Mouse (Mus musculus) urinary bladder, adult 2 months (tissue): ENCODE measurements around the gene Plk5. TPM values are rescaled to one million over a fixed set of nuclear protein-coding genes. Genes with fewer than 3 reads are reported as not detected.
"Not testable (repeated sequence)": the region's sequence is repeated elsewhere in the genome, so short reads cannot be mapped to it uniquely, and the experiment has no call there.

Experiments used
- DNase-seq: peaks from one replicate; pipeline ENCODE4 v3.0.0; 2022; ENCODE audit warnings: low spot score
- polyA plus RNA-seq: library from polyadenylated mRNA; depleted of rRNA; stranded (reverse); fragments of >200 nt; gene quantifications from 2 replicates; pipeline ENCODE4 v1.2.3, GENCODE M21; 2012

Plk5 gene
- polyA plus RNA-seq, 1 experiment: 6.4 TPM

DNA sequence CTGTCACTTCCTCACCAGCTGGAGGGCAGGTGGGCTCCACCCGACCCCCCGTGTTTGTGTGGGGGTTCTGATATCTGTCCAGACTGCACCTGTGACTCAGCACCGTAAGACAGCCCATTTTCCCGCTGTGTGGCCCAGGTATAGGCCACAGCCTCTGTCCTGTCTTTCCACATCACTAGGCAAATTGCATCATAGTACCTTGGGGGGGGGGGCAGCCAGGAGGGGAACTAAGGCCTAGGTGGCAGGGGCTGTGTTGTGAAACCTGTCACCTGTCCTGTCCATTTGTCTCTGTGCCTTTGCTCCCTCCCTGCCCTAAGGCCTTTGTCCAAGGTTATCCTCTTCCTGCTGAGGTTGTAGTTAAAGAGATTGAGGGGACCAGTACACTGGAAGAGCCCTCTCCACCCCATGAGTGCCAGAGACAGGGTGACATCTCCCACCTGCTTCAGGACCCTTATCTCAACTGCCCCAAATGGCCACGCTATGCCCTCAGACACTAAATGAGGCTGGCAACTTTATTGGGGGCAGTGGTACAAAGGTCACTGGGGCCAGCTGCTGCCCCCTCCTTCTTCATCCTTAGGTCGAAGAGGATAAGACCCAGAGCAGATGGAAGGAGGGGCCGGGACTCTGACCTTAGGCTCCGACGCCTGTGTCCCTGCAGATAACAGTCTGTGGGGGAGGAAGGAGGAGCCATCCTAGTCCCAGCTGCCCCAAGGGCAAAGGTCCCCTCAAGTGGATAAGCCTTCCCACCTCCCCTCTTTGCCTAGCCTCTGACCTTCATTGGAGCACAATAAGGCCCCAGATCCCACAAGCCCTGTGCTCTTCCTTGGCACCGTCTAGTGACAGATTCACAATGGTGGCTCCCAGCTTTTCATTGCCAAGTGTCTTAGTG, 24.4 kb upstream of the Plk5 start:
- no peak for DNase-seq

DNA sequence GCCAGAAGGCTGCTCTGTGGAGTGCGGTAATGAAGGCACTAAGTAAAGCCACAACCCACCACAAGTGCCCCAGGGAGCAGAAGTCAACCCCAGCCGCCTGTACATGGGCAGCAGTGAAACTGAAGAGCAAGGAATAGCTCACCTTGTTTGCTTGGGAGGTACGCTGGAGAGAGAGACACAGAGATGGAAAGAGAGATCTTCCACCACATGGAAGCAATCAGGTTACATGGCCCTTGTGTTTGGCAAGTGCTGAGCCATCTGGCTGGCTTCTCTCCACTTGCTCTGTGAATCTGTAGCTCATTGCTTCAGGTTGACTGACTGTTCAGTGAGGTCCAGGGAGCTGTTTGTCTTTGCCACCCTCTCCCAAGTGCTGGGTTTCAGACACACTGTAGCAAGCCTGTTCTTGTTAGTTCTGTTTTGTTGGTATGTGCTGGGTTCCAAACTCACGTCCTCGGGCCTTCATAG, 23.7 kb upstream of the Plk5 start:
- DNase-seq: no peak

GRCm38 (mm10) chr10:80336263-80336662, 20.0 kb upstream of the Plk5 start:
- DNase-seq: no peak

GRCm38 (mm10) chr10:80339941-80340750, 16.1 kb upstream of the Plk5 start:
- peak; percentile 85 for DNase-seq

GRCm38 (mm10) chr10:80341026-80341425, 15.2 kb upstream of the Plk5 start:
- DNase-seq: no peak

GRCm38 (mm10) chr10:80341491-80342304, 14.6 kb upstream of the Plk5 start:
- no peak for DNase-seq

GRCm38 (mm10) chr10:80342305-80342748, 13.9 kb upstream of the Plk5 start:
- DNase-seq: no peak

DNA sequence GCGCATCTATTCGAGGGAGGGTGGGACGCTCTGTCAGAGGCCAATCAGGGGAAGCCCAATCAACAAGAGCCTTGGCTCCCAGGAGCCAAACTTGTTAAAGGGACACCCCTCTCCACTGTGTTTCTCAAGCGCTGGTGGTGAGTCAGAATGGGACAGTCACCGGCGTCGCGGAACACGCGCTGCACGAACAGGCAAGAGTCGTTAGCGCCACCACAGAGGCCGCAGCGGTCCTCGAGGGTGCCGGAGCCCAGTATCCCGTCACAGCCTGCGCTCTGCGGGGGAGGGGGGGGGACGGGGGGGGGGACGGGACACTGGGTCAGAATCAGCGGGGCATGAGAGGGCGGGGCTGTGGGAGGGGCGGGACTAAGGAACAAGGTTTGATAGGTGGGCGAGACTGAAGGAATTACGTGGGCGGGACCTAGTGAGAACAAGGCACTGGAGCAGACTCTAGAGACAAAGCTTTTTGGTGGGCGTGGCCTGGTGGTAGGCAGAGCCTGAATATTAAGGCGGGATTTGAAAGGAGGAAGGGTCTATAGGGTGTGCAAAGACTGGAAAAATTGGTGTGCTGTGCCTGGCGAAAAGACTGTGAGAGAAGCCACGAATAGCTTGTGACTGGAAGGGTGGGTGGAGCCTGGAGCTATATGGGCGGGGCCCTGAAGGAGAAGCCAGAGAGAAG, 13.4 kb upstream of the Plk5 start:
- DNase-seq: no peak

- no peak for DNase-seq
Observed at GRCm38 (mm10) chr10:80343425-80343895, 12.8 kb upstream of the Plk5 start.

DNA sequence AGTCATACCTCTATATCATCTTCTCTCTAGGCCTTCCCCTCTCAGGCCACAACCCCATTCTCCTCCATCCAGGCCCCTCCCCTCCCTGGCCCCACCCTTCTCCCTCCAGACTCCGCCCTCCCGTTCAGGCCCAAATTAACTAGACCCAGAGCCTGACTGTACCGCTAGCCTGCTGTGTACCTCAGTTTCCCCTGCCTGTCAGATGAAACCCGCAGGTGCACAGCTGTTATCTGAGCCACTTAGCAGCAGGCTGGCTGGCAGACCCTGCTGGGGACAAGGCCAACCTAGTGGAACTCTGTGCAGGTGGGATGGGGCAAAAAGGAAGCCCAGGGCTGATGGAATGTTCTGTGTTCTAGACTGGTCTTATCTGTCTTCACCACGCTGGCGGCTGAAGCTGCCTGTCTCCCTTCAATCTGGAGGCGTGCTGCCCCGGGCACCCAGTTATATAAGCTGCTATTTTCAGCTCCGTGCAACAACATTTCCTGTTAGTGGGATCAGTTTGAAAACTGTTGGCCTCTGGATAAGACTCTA, 12.1 kb upstream of the Plk5 start:
- no peak for DNase-seq

GRCm38 (mm10) chr10:80345122-80345521, 11.1 kb upstream of the Plk5 start:
- peak; percentile 53 for DNase-seq

- not testable (repeated sequence) for DNase-seq
Observed at GRCm38 (mm10) chr10:80345929-80346328, 10.3 kb upstream of the Plk5 start.

DNA sequence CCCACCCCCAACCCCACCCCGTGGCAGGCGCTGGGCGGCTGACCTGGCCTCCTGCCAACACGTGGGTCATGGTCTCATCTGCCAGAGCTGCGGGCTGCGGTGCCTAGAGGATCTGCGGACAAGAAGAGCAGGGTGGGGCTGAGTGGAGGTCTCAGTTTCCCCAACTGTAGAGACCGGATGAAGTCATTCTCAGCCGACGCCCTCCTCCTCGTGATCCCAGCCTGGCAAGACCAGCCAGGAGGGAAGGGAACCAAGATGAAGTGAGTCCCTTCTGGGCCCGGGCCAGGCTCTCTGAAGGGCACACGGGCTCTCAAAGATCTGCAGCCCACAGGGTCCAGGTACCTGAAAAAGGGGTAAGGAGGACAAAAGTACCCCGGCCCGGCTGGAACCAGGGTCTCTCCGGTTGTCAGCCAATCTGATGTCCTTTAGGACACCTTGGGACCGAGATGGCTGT, 8.7 kb upstream of the Plk5 start:
- DNase-seq: no peak

DNA sequence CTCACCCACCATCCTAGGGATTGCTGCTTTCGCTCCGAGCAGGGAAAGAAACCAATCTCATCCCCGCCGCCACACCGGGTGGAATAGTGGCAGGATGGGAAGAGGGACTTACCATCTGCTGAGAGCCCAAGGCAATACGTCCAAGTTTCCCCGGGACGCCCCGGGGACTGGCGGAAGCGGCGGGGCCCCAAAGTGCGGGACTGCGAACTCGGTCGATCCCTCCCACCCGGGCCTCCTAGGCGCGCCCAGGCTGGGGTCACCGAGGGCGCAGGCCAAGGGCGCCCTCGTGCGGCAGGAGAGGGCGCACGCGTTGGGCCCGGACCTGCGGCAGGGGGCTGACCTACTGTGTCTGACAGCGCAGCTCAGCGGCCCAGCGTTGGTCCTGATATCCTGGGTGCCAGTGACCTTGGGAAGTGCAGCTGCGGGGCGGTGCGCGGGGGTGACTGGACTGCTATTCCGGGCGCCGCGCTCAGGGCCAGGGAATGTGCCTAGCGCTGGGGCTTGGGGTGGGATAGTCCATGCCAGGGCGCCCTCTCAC, 7.9 kb upstream of the Plk5 start, which contains the start of gene Adamtsl5:
Gene Adamtsl5, minus strand, starts transcription at position 169 of the 538 bp plus-strand sequence.
- peak; percentile 72 for DNase-seq

GRCm38 (mm10) chr10:80348981-80349380, 7.3 kb upstream of the Plk5 start:
- DNase-seq: no peak

DNA sequence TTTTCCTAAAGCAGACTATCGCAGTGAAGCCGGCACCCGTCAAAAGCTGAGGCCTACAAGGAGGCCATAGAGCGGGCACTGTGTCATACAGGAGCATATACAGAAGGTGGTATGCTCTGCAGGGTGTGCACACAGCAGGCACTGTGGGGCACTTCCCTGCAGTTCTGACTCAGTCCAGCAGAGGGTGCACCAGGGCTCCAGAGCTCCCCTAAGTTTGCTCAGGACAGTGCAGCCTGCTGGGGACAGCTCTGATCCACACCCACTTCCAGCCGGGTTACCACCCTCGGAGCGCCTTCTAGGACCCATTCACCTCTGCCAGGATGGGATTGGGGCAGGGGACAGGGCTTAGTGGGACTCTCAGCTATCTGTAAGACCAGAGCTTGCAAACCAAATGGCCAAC, 6.0 kb upstream of the Plk5 start:
- DNase-seq: peak; percentile 85

GRCm38 (mm10) chr10:80351896-80352295, 4.4 kb upstream of the Plk5 start:
- DNase-seq: no peak

DNA sequence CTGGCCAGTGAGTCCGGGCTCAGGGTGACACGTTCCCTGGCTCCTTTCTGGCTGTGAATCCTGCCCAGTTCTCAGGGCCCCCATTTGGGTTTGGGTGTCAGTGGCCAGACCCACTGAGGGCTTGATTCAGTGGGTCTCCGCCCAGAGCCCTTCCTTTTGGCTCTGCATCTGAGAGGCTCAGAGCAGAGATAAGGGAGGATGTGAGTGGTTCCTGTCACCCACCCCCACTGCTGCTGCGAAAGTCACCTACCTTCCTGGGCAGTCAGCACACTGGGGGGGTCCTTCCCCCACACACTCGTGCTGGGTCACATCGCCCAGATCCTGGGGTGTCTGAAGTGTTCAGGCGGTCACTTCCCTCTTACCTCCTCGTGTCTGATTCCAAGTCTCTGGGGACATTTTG, 3.5 kb upstream of the Plk5 start:
- no peak for DNase-seq

- DNase-seq: no peak
Observed at GRCm38 (mm10) chr10:80355431-80355830, 828 bp upstream of the Plk5 start.

DNA sequence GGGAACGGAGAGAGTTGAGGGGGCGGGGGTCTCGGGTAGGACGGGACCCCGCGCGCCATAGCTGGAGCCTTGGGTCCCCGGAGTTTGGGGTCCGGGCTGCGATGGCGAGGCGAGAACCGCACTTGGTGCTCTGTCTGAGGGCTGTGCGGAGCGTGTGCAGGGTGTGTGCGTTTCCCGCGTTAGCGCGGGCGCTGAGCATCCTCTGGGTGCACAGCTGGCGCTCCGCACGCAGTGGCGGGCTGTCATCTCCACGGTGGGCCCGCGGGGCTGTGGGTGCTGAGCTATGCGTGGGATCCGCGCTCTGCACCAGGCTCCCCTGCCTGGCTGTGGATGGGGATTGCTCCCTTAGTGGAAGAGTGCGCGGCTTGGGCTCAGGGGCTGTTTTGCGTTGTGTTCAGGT, 478 bp downstream of the Plk5 start:
- DNase-seq: no peak
